Mouse (Mus musculus) left cerebral cortex, postnatal 36 days (tissue): ENCODE results near the gene Il11ra1. TPM values are rescaled to one million over a fixed set of nuclear protein-coding genes. Genes with fewer than 3 reads are reported as not detected.
A peak's percentile ranks its signal among the peaks of the same experiment; 100 is the strongest.
"Not testable (repeated sequence)": the region's sequence is repeated elsewhere in the genome, so short reads cannot be mapped to it uniquely, and the experiment has no call there.

Experiments
- DNase-seq, 2 experiments: peaks; one replicate each; pipeline ENCODE4 v3.0.0; 2021 to 2022; ENCODE audit warnings: low spot score in 2 of 2, mixed read lengths in 1 of 2
- intact Hi-C: fragments of 180-260 bp; cut with DNase I; formaldehyde crosslinking; loops from one replicate; pipeline ENCODE4 v1.15.1; 2025
- total RNA-seq, 2 experiments: library from RNA; stranded (reverse); gene quantifications; 2 replicates each; pipeline ENCODE4 v1.2.3; 2021

Il11ra1 gene
- total RNA-seq, 2 experiments from 2014 or later = 35.6 to 39.2 TPM

DNA sequence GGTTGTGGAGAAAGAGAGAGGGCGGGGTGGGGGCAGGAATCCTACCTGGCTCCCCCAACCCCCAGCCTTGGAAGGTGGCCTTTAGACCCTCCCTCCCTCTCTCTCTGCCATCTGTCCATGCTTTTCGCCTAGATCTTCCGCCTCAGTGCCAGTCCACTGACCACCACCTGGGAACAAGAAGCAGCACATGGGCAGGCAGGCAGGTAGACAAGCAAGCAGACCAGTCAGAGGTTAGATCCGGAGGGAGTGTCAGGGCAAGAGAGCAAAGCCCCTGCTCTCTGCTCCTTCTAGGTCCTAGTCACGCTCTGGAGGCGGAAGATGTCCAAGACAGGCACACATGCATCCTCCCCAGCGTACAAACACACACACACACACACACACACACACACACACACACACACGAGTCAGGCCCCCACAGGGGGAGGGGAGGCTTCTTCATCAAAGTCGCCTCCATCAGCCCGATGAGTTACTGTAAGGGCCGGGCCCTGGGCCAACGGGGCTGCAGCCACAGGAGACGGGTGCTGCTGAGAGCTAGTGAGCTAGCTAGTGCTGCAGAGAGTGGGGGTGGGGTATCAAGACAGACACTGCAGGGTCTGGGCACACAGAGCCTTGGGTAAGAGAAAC lies 22.7 kb upstream of the Il11ra1 start:
- DNase-seq = no peak
- intact Hi-C loops = no loop called here

DNA sequence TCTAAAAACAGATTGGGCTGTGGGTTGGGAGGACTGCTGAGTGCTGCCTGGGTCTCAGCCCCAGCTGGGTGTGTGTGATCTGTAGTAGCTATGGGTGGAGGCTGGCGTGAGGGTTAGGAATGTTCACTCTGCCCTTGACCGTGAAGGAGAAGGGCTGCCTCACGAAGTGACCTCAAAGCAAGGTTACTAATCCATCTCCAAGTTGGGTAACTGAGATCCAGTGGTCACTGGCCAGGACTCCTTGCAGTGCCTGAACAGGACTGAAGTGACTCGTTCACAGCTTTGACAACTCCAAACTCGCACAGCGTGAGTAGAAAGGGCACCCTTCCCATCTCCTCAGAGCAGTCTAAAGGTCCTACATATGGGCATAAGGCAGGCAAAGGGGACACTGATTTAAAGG lies 20.9 kb upstream of the Il11ra1 start:
- DNase-seq = no peak
- intact Hi-C loops = no loop called here

DNA sequence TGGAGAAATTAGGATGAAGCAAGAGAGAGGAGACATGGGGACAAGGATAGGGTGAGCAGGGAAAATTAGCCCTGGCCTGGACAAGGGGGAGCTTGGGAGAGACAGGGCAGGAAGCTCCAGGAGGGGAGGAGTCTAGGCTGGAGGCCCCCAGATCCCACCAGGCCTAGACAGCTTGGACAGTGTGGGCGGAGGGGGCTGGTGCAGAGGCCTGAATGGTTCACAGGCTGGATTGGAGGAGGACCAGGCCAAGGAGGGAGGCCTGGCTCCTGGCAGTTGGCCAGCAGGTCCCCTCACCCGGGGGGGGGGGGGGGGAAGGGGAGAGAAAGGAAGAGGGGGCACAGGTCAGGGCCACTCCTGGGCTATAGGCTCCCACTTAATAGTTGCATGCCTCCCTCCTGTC lies 20.5 kb upstream of the Il11ra1 start:
- DNase-seq = no peak
- intact Hi-C loops = no loop called here

DNA sequence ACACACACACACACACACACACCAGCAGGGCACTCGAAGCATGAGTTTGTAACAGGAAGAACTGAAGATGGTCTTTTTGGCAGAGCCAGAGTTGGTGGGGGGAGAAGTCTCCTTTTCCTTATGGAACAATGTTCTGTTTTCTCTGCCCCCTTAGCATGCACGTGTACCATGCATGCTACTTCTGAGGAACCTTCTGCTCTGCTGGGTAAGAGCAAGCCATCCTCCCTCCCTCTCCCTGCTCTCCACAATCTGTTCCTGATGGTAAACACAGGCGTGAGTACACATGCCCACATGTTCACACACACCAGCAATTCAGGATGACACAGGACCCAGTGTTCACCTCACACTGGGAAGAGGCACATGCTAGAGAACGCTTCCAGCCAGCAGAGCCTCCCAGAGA lies 18.6 kb upstream of the Il11ra1 start:
- intact Hi-C loops = no loop called here
- peak; percentile 33 to 46 for DNase-seq

DNA sequence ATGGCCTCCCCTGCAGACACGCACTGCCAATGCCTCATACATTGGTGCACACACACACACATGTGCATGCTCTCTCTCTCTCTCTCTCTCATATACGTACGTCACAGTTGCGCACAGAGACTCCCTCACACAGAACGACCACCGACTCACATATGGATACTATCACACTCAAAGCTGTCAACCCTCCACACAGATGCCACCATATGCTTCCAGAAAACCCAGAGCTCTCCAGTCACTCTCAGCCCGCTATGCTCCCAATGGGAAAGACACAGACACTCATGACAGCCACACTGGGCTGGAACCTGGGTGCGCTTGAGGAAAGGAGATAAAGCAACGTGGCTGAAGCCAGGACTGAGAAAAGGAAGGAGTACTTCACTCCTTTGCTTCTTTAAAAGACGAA lies 17.8 kb upstream of the Il11ra1 start:
- intact Hi-C loops = no loop called here
- DNase-seq = no peak

DNA sequence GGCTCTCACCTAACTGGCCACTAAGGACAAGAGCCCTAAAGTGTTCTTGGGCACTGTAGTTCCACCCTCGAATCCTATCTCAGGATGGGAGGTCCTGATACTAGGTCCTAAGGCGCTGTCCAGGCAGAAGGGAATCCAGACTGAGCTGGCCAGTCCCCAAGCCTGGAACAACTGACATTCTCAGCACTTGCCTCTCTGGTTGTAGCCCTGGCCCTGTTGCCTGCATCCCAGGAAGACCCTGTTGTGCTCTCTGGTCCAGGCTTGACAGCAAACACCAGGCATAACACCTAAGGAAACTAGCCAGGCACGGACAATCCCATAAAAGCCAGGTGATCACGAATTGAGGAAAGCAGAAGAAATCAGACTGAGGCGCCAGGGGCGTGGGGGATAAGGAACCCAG lies 17.0 kb upstream of the Il11ra1 start:
- intact Hi-C loops = no loop called here
- DNase-seq = peak in 1 of 2 experiments; percentile 6

DNA sequence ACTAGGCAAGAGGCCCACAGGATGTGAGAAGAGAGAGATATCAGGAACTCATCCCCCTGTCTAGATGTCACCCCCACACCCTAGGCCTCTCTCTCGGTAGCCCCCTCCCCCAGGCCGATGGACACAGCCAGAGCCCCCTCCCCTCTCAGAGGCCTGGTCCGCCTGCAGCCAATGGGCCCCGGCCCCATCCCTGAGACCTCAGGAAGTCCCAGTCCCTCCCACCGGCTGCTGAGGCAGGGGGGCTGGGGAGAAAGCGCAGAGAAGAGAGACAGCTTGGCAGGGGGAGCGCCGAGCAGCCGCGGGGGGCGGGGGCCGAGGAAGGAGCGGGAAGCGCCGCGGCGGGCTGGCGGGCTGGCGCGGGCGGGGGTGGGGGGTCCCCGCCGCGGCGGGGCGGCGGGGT lies 16.5 kb upstream of the Il11ra1 start:
- intact Hi-C loops = not testable (repeated sequence)
- DNase-seq = peak in 1 of 2 experiments; percentile 9

DNA sequence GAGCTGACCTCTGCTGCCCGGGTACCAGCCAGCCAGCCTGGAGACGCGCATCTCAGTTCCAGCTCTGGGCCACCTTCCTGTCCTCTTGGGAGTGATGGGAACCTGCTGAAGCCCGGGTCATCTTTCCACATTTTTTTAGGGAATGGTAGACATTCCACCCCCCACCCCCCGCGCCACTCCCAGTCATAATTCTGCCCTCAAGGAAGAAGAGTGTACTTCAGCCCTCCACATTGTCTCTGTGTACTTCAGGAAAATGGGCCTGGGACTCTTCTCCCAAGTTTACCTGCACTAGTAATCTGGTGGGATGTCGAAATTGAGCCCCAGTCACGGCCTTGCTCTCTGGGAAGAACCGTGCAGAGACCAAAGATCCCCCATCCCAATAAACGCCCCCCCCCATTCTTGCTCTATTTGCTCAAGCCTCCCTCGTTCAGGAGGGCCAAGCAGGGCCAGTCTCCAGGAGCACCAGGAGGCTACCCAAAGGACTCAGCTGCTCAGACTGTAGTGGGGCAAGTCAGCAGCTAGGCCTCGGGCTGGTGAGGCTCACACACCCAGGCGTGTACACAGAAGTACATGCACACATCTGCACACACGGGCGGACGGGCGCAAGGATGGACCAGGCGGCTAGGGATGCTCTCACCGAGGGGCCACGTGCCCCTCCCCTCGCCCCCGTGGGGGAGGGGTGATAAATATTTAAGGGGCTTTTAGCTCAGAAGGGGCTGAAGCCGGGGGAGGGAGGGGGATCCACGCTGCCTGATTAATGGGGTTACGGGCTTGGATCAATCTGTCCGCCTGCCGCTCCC lies 15.5 kb upstream of the Il11ra1 start:
- intact Hi-C loops = not testable (repeated sequence)
- DNase-seq = peak in 1 of 2 experiments; percentile 9

DNA sequence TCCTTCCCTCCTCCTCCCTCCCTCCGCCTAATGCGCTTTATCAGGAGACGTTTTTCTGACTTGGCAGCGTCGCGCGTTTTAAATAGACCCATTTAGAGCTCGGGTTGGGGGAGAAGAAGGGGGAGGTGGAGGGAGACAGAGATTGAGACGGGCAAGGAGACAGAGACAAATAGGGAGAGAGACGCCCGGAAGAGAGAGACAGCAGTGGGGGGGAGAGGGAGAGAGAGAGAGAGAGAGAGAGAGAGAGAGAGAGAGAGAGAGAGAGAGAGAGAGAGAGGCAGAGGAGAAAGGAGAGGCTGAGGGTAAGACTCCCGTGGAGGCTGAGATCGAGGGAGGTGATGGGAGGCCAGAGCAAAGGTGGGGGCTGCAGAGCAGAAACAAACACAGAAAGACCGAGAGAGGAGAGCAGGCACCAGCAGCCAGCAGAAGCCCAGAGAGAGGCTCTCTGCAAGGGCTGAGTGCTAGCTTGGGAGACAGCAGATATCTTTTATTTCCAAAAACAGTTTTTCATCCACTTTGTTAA lies 14.8 kb upstream of the Il11ra1 start:
- intact Hi-C loops, DNase-seq: not testable (repeated sequence)

DNA sequence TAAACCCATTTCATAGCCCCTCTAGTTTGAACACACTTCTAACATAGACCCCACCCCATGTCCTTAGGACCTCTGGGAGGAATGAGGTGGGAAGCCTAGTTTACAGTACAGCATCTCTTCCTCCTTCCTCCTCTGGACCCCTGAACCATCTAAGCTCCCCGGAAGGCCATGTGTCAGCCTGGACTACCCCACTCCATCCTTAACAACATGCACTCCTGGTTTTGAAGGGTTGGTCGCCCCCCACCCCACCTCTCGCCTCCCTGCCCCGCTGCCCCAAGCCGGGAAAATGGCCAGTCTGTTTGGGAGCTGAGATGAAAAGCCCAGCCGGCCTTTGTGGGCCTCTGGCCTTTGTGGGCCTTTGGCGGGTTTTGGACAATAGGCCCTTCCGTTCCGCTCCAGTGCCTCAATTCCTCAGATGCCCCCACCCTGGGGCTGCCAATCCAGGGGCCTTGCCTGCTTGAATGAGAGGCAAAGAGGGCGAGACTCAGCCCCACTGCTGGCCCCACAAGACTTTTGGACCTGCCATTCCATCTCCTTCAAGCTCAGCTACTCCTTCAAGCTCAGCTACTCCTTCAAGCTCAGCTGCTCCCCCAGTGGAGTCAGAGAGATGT lies 13.8 kb upstream of the Il11ra1 start:
- DNase-seq, intact Hi-C loops: not testable (repeated sequence)

DNA sequence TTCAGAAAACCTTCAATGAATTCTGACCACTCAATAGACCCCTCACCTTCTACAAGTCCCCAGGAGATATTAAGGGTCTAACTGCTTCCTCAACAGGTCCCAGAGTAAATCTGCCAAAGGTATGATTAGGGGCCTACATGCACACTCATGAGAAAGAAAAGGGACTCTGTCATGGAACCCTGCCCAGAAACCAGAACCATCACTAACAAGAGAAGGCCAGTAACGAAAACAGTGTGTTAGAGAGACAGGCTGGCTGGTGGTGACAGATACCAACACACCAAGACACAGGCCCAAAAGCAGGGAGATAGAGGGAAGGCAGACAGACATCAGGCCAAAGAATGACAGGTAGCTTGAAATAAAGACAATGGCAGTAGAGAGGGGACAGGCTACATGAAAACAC lies 11.2 kb upstream of the Il11ra1 start:
- intact Hi-C loops, DNase-seq: not testable (repeated sequence)

DNA sequence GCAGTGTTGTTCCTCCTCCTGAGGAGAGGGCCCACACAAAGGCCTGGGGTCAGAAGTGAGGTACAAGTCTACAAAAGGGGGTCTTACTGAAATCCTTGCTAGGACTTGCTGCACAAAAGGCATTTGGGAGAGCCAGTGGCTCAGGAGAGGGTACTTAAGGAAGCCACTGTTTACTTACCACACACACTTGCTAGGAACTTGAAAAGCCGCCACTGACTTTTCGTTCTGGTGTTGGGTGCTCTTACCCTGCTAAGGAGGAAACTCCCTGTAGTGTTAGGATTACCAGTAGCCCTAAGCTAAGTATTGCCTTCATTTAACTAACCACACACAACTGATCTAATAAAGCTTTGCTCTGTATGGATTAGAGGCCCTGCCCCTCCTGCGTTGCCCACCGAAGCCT lies 9.8 kb upstream of the Il11ra1 start:
- intact Hi-C loops, DNase-seq: not testable (repeated sequence)

DNA sequence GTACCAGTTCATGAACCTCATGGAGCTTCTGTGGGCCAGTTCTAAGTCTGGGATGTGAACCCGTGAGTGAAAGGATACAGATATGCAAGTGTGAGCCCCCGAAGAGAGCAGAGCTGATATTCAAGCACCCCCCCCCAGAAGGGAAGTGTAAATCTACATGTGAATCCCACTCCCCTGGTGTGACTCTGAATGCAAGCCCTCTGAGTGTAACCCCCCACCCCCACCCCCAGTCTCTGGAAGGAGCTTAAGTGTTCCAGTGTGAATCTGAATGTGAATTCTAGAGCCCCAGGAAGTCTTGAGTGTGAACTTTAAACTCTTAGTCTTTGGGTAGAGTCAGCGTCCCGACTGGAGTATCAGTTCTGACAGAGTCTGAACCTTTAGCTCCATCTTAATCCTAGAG lies 6.3 kb upstream of the Il11ra1 start:
- DNase-seq, intact Hi-C loops: not testable (repeated sequence)

DNA sequence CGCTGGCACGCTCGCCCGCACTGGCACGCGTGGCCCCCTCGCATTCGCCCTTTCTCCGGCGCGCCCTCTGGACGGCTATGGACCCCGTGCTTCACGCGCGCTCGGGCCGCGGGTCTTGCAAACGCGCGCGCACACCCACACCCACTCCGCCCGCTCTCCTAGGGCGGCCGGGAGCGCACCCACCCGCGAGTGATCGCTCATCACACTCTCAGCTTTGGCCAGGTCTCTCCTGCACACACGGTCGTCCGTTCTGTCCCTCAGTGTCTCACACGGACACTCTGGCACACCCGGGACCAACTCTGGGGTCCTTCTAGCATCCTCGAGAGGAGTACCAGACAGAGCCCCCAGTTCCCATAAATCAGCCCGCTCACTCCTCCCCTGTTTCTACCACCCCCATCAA lies 4.0 kb upstream of the Il11ra1 start:
- intact Hi-C loops, DNase-seq: not testable (repeated sequence)

DNA sequence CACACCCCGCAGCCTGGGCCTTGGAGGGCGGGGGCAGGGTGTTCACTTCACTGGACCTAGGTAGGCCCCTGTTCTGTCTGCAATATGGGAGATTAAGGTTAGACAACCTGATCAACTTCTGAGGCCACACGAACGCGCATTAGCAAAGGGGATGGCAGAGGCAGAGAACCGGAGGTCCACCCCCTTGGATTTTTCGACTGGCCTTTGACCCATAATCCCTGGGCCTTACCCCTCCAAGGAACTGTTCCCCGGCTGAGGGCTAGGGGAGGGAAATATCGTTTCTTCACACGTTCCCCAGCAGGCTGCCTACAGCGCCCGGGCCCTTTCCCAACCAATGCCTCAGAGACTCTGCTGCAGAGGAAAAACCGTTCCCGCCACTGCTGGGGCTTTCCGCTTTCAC lies 3.3 kb upstream of the Il11ra1 start:
- intact Hi-C loops, DNase-seq: not testable (repeated sequence)

DNA sequence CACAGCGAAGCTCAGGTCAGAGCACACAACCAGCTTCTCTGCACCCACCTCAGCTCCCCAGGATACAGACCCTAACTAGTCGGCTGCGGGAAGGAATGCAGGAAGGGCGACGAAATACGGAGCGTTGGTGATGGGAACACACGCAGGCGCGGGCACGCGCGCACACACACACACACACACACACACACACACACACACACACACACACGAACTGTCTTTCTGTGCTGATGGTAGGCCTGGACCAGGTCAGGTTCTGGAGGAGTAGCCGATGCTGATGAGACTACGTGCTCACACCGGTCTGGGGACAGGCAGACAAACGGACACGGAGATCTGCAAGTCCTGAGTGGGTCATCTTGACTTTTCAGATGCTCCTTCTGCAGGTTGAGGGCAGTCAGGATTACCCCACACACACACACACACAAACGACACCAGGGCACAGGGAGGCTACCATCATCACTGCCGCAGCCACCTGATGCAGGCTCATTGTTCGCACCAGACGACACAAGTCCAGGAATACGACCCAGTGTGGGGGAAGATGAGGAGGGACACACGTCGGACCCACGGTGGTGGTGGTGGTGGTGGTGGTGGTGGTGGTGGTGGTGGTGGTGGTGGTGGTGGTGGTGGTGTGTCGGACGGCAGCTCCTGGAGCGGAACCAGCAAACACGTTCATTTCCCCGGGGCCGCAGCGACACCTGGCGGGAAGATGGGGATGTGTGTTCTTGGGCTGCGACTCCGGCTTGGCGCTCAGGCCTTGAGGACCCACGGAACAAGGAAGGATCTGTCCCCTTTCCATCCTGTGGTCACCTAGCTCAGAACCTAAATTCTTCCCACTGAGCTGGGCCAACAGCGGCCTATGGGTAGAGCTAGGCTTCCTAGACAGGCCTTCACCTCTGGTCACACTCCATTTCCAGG lies 2.6 kb upstream of the Il11ra1 start, which contains the start of gene Cntfr:
Gene Cntfr, minus strand, starts transcription at position 160 of the 912 bp plus-strand sequence.
- intact Hi-C loops = not testable (repeated sequence)
- peak; percentile 80 to 84 for DNase-seq

DNA sequence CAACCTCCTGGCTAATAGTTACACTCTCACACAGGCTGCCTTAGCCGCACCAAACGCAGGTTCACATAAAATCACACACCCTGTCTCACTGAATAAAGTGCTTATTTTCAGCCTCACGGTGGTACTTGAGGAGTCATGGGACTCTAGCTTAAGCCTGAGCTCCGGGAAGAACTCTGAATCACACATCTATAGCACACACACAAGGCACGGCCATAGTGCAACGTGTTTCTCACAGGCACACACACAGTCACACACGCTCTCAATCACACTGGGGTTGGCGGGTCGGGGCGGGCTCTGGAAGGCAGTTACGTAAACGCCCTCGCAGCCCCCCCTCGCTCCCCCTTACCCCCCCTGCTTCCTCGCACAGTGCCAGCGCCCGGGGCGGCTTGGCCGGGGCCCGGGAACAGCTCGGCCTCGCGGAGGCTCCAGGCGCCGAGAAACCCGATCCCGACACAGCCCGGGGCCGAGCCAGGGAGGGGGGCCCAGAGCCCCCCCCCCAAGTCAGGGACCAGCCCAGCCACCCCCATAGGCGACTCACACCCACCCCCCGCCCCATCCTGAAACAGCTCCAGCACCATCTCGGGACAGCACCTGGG lies 1.3 kb upstream of the Il11ra1 start:
- intact Hi-C loops, DNase-seq: not testable (repeated sequence)

DNA sequence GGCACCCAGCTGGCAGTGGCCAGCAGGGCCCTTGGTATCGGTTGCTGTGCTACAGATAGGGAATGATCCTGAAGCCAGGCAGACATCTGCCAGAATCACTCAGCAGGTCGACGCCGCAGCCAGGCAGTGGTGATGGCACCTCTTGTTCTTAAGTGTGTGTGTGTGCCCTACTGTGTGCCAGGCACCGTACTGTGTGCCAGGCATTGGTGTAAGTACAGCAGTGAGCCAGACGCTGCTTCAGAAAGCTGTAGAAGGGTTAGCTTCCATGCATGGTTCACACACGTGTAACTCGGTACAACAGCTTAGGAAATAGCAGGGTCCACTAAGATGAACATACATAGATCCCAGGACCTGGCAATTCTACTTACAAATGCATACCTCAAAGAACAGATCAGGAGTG lies 435 bp downstream of the Il11ra1 start:
- DNase-seq, intact Hi-C loops: not testable (repeated sequence)

DNA sequence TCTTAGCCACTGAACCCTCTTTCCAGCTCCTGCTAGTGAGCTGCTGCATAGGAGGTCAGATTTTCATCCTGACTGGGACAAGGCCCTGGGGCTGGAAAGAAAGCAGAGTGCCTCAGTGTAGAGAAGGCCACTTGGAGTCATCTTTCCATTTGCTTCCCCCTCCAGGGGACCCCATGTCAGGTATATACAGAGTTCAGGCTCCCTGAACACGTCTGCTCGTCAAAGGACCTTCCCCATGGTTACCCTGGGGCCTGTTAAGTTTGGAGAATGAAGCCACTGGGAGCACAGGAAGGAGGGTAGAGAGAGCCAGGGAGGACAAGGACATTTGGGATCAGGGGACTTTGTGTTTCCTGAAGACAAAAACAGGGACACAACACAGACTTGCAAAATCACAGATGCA lies 2.4 kb downstream of the Il11ra1 start:
- DNase-seq, intact Hi-C loops: not testable (repeated sequence)
